Mouse (Mus musculus): Measurements from ENCODE around the gene Rnf214. TPM values are rescaled to one million over a fixed set of nuclear protein-coding genes. Genes with fewer than 3 reads are reported as not detected.
A peak's percentile ranks its signal among the peaks of the same experiment; 100 is the strongest.

The Rnf214 gene
- polyA plus RNA-seq, 1 experiment from 2014 or later, result 77.0 TPM

DNA sequence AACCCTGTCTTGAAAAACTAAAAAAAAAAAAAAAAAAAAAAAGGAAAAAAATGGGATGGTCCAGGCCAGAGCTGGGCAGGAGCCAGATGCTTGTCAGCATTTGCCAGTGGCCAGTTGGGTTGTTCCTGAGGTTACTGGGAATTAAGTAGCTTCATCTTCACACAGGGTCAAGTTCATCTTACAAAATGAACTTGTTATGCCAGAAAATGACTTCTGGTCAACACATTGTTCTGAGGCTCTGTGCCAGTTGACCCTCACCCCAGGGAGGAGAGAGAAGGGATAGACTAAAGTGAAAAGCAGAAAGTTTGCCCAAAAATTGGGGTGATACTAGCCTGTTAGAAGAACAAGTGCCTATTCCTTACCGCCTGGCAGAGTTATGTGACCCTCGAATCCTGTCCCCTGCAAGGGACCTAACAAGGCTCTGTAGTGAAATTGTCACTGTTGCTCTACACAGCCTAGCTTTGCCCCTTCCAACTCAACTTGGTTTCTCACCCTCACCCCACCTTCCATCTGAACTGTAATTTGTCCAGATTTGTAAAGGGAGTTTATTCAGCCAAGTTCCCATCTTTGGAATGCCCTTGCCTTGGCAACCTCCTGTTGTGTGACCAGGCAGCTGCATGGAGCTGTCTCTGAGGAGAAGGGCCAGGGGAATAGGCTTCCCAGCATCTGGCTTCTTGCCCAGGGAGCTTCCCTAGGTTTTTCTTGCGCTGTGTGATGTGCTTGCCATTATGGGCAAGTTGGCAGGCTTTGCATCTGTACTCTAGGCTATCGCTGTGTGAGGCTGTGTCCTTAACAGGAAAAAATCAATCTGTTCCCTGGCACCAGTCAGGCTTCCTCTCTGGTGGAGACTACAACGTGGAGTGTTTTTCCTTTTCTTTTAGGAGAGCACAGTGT is 10.6 kb upstream of the Rnf214 start:
- H3K9me3 ChIP-seq (ENCODE audit: control insufficient read depth, low read depth, low read length), result no peaks in the 10 kb centered on the region
- no peak overlapping the region for H3K9ac ChIP-seq (replicated peaks; ENCODE audit: low read depth, low read length)
- peaks cover 51% of the 10 kb centered on the region for H3K36me3 ChIP-seq (ENCODE audit: control insufficient read depth, insufficient read depth, low read length)
- no peaks in the 10 kb centered on the region for H3K27me3 ChIP-seq (ENCODE audit: control insufficient read depth, insufficient read depth, low read length)
- H3K4me2 ChIP-seq (replicated peaks; ENCODE audit: low read depth, low read length), result no peak overlapping the region
- H3K4me1 ChIP-seq (ENCODE audit: control insufficient read depth, insufficient read depth, low read length), result no peaks in the 10 kb centered on the region
- no peak overlapping the region for H3K4me3 ChIP-seq (ENCODE audit: low read depth, low read length)
- 79% methylated on average over 5 of the region's 5 CpGs for WGBS
- no peak for ATAC-seq (ENCODE audit: insufficient number of reproducible peaks, insufficient read depth, low FRiP score, low read depth)
- peak overlapping the region; percentile 39; the same call in 1 of the 2 replicates for H3K27ac ChIP-seq (ENCODE audit: low read length)

DNA sequence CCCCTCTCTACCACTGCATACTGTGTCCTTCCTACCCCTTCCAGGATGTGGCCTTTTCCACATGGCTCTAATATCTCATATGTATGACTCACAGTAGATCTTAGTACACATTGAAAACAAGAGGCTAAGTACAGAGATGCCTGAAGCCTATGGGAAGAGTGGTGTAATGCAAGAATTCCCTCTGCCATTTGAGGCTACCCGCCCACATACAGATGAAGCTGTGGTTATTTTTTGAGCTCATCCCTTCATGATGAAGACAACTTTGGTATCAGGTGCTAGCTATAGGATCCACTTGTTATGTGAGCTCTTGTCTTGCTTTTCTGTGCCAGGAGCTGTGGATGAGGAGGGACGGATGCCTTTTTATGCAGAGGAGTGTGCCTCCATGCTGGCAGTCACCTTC is 8.9 kb upstream of the Rnf214 start:
- ATAC-seq (ENCODE audit: insufficient number of reproducible peaks, insufficient read depth, low FRiP score, low read depth), result no peak
- no peaks in the 10 kb centered on the region for H3K27me3 ChIP-seq (ENCODE audit: control insufficient read depth, insufficient read depth, low read length)
- H3K4me3 ChIP-seq (ENCODE audit: low read depth, low read length), result no peak overlapping the region
- H3K27ac ChIP-seq (ENCODE audit: low read length), result no peak overlapping the region
- no peak overlapping the region for H3K4me2 ChIP-seq (replicated peaks; ENCODE audit: low read depth, low read length)
- no peaks in the 10 kb centered on the region for H3K9me3 ChIP-seq (ENCODE audit: control insufficient read depth, low read depth, low read length)
- H3K9ac ChIP-seq (replicated peaks; ENCODE audit: low read depth, low read length), result no peak overlapping the region
- H3K36me3 ChIP-seq (ENCODE audit: control insufficient read depth, insufficient read depth, low read length), result peaks cover 62% of the 10 kb centered on the region
- H3K4me1 ChIP-seq (ENCODE audit: control insufficient read depth, insufficient read depth, low read length), result no peaks in the 10 kb centered on the region
- 90% methylated on average over 2 of the region's 2 CpGs for WGBS

DNA sequence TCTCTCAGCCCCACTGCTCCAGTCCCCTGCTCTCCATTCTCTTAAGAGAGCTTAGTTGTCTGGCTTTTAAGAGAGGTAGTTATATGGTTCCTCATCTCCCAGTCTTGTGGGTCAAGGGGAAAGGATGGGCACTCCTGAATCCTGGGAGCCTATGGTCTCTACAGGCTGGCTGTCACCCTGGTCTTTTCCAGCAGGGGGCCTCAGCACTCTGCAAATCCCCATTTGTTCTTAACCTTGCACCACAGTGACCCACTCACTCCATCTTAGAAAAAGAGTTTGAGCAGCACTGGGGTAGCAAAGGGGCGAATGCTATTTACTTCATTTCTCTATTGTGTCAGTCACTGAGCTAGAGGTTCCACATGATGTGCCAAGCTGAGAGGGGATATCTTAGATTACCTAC is 5.0 kb upstream of the Rnf214 start:
- no peak for ATAC-seq (ENCODE audit: insufficient number of reproducible peaks, insufficient read depth, low FRiP score, low read depth)
- peaks cover 7% of the 10 kb centered on the region; the same call in 1 of the 2 replicates for H3K4me1 ChIP-seq (ENCODE audit: control insufficient read depth, insufficient read depth, low read length)
- H3K27me3 ChIP-seq (ENCODE audit: control insufficient read depth, insufficient read depth, low read length), result no peaks in the 10 kb centered on the region
- peaks cover 59% of the 10 kb centered on the region for H3K36me3 ChIP-seq (ENCODE audit: control insufficient read depth, insufficient read depth, low read length)
- H3K9ac ChIP-seq (replicated peaks; ENCODE audit: low read depth, low read length), result no peak overlapping the region
- H3K9me3 ChIP-seq (ENCODE audit: control insufficient read depth, low read depth, low read length), result no peaks in the 10 kb centered on the region
- 57% methylated on average over 1 of the region's 1 CpGs for WGBS
- H3K4me3 ChIP-seq (ENCODE audit: low read depth, low read length), result no peak overlapping the region
- no peak overlapping the region for H3K4me2 ChIP-seq (replicated peaks; ENCODE audit: low read depth, low read length)
- H3K27ac ChIP-seq (ENCODE audit: low read length), result no peak overlapping the region

DNA sequence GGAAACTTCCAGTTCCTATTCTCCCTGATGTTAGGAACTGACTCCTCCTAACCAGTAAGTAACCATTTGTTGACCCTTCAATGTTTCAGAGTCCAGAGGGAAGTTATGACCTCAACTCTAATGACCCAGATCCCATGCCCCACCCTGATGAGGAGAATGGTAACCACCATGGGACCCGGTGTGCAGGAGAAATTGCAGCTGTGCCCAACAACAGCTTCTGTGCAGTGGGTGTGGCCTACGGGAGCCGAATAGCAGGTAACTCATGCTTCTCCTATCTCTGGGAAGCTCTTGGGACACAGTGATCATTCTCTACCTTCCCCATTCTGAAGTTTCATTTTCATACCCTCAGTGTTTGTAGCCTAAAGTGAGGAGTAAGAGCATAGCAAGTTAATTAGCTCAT is 4.3 kb upstream of the Rnf214 start:
- H3K4me2 ChIP-seq (replicated peaks; ENCODE audit: low read depth, low read length), result no peak overlapping the region
- no peak overlapping the region for H3K27ac ChIP-seq (ENCODE audit: low read length)
- H3K9me3 ChIP-seq (ENCODE audit: control insufficient read depth, low read depth, low read length), result no peaks in the 10 kb centered on the region
- H3K4me1 ChIP-seq (ENCODE audit: control insufficient read depth, insufficient read depth, low read length), result peaks cover 7% of the 10 kb centered on the region; the same call in 1 of the 2 replicates
- H3K27me3 ChIP-seq (ENCODE audit: control insufficient read depth, insufficient read depth, low read length), result no peaks in the 10 kb centered on the region
- WGBS, result 95% methylated on average over 3 of the region's 3 CpGs
- H3K36me3 ChIP-seq (ENCODE audit: control insufficient read depth, insufficient read depth, low read length), result peaks cover 53% of the 10 kb centered on the region
- no peak overlapping the region for H3K4me3 ChIP-seq (ENCODE audit: low read depth, low read length)
- no peak overlapping the region for H3K9ac ChIP-seq (replicated peaks; ENCODE audit: low read depth, low read length)
- no peak for ATAC-seq (ENCODE audit: insufficient number of reproducible peaks, insufficient read depth, low FRiP score, low read depth)

DNA sequence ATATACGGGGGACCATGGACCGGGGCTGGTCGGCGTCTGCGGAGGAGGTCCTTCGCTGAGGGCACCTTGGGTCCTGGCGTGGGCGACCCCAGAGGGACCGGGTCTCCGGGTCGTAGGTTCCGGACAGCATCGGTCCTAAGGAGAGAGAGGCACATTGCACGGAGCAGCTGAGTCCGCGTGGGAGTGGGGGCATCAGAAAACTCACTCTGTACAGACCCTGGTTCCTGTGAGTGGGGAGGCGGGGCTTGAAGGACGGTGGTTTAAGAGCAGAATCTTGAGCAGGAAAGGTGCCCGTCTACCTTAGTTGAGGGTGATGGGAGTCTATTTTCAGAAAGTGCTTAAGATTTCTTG is 342 bp upstream of the Rnf214 start:
- Histone ChIP-seq H3K27me3 (ENCODE audit: control insufficient read depth, insufficient read depth, low read length) (no peaks in the 10 kb centered on the region), H3K9ac (replicated peaks; ENCODE audit: low read depth, low read length) (peak overlapping the region; percentile 90), H3K27ac (ENCODE audit: low read length) (peak overlapping the region; percentile 91), H3K4me3 (ENCODE audit: low read depth, low read length) (peak overlapping the region; percentile 80), H3K36me3 (ENCODE audit: control insufficient read depth, insufficient read depth, low read length) (peaks cover 20% of the 10 kb centered on the region), H3K4me2 (replicated peaks; ENCODE audit: low read depth, low read length) (peak overlapping the region; percentile 55), H3K4me1 (ENCODE audit: control insufficient read depth, insufficient read depth, low read length) (peaks cover 14% of the 10 kb centered on the region), H3K9me3 (ENCODE audit: control insufficient read depth, low read depth, low read length) (no peaks in the 10 kb centered on the region)
- ATAC-seq (ENCODE audit: insufficient number of reproducible peaks, insufficient read depth, low FRiP score, low read depth), result no peak
- WGBS, result under 1% methylated on average over 19 of the region's 19 CpGs

DNA sequence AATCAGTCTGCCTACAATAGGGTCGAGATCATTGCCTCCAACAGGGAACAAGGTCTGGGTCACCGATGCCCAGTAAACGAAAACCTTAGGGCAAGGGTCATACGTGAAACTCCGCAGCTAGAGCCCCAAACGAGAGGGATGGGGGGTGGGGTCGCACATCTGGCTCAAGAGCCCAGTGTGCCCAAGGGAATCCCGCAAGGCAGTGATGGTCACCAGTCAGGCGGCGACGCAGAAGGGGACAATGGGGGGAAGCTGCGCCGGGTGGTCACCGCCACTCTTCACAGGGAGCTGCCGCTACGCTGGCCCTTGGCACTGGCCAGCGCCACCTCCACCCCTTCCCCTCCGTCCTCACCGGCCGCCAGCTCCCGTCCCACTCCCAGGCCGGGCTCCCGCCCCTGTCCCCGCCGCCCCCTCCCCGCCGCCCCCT is 887 bp downstream of the Rnf214 start:
- peak overlapping the region; percentile 91 for H3K27ac ChIP-seq (ENCODE audit: low read length)
- H3K9me3 ChIP-seq (ENCODE audit: control insufficient read depth, low read depth, low read length), result no peaks in the 10 kb centered on the region
- peak overlapping the region; percentile 45 for H3K4me2 ChIP-seq (replicated peaks; ENCODE audit: low read depth, low read length)
- H3K36me3 ChIP-seq (ENCODE audit: control insufficient read depth, insufficient read depth, low read length), result peaks cover 14% of the 10 kb centered on the region
- H3K4me1 ChIP-seq (ENCODE audit: control insufficient read depth, insufficient read depth, low read length), result peaks cover 14% of the 10 kb centered on the region
- H3K9ac ChIP-seq (replicated peaks; ENCODE audit: low read depth, low read length), result peak overlapping the region; percentile 90
- WGBS, result 2% methylated on average over 23 of the region's 27 CpGs
- peak overlapping the region; percentile 80 for H3K4me3 ChIP-seq (ENCODE audit: low read depth, low read length)
- ATAC-seq (ENCODE audit: insufficient number of reproducible peaks, insufficient read depth, low FRiP score, low read depth), result peak; percentile 59
- no peaks in the 10 kb centered on the region for H3K27me3 ChIP-seq (ENCODE audit: control insufficient read depth, insufficient read depth, low read length)

DNA sequence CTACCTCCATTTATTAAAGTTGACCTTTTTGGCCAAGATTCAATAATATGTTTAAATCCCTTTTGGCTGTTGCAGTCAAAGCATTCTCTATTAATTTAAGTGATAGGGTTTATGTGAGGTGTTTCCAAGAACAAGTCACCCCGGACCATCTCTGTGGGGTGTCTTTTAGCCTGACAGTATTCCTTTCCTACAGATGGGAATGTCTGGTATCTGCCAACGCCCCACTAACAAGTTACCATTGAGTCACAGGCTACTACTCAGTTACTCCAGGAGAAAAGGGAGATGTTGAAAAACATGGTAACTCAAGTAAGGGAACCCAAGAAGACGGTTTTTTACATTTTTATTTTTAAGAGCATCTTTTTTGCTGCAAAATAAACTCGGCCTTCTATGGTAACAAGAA is 1.5 kb downstream of the Rnf214 start:
- 49% methylated on average over 4 of the region's 4 CpGs for WGBS
- H3K36me3 ChIP-seq (ENCODE audit: control insufficient read depth, insufficient read depth, low read length), result peaks cover 13% of the 10 kb centered on the region
- H3K4me1 ChIP-seq (ENCODE audit: control insufficient read depth, insufficient read depth, low read length), result peaks cover 14% of the 10 kb centered on the region
- no peaks in the 10 kb centered on the region for H3K9me3 ChIP-seq (ENCODE audit: control insufficient read depth, low read depth, low read length)
- H3K27ac ChIP-seq (ENCODE audit: low read length), result no peak overlapping the region
- peak overlapping the region; percentile 45 for H3K4me2 ChIP-seq (replicated peaks; ENCODE audit: low read depth, low read length)
- no peak for ATAC-seq (ENCODE audit: insufficient number of reproducible peaks, insufficient read depth, low FRiP score, low read depth)
- peak overlapping the region; percentile 90 for H3K9ac ChIP-seq (replicated peaks; ENCODE audit: low read depth, low read length)
- no peaks in the 10 kb centered on the region for H3K27me3 ChIP-seq (ENCODE audit: control insufficient read depth, insufficient read depth, low read length)
- peak overlapping the region; percentile 80 for H3K4me3 ChIP-seq (ENCODE audit: low read depth, low read length)

DNA sequence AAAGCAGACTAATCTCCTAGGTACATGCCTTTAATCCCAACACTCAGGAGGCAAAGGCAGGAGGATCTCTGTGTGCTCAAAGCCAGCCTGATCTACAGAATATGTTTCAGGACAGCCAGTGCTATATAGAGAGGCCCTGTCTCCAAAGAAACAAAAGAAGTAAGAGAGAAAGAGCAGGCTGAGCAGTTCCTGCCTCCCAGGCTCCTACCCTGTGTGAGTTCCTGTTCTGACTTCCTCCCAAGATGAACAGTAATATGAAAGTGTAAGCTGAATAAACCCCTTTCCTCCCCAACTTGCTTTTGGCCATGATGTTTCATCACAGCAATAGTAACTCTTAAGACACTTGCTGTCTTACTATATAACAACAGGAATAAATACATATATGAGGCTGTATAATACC is 13.0 kb downstream of the Rnf214 start:
- no peaks in the 10 kb centered on the region for H3K9me3 ChIP-seq (ENCODE audit: control insufficient read depth, low read depth, low read length)
- no peak overlapping the region for H3K4me2 ChIP-seq (replicated peaks; ENCODE audit: low read depth, low read length)
- no peak overlapping the region for H3K27ac ChIP-seq (ENCODE audit: low read length)
- H3K9ac ChIP-seq (replicated peaks; ENCODE audit: low read depth, low read length), result no peak overlapping the region
- ATAC-seq (ENCODE audit: insufficient number of reproducible peaks, insufficient read depth, low FRiP score, low read depth), result no peak
- H3K27me3 ChIP-seq (ENCODE audit: control insufficient read depth, insufficient read depth, low read length), result no peaks in the 10 kb centered on the region
- peaks cover 70% of the 10 kb centered on the region for H3K36me3 ChIP-seq (ENCODE audit: control insufficient read depth, insufficient read depth, low read length)
- H3K4me3 ChIP-seq (ENCODE audit: low read depth, low read length), result no peak overlapping the region
- no peaks in the 10 kb centered on the region for H3K4me1 ChIP-seq (ENCODE audit: control insufficient read depth, insufficient read depth, low read length)

All from stomach, embryonic 14.5 days (tissue).